Mouse (Mus musculus) kidney, adult 2 months (tissue): ENCODE results near the gene Selenoo.
A peak's percentile ranks its signal among the peaks of the same experiment; 100 is the strongest.

Experiments used
- CTCF ChIP-seq: fragments of 200-500 bp; conservative IDR thresholded peaks from 2 replicates; pipeline ENCODE4 v1.5.1; 2011; ENCODE audit warnings: low read depth, mild to moderate bottlenecking, control low read depth, low read length, moderate library complexity, mixed read lengths; ENCODE audit not compliant: insufficient read depth, insufficient read length
- POLR2A ChIP-seq: fragments of 200-500 bp; IDR thresholded peaks from one replicate; pipeline ENCODE4 v1.6.1; 2011; ENCODE audit warnings: low read depth, low read length, control low read depth

DNA sequence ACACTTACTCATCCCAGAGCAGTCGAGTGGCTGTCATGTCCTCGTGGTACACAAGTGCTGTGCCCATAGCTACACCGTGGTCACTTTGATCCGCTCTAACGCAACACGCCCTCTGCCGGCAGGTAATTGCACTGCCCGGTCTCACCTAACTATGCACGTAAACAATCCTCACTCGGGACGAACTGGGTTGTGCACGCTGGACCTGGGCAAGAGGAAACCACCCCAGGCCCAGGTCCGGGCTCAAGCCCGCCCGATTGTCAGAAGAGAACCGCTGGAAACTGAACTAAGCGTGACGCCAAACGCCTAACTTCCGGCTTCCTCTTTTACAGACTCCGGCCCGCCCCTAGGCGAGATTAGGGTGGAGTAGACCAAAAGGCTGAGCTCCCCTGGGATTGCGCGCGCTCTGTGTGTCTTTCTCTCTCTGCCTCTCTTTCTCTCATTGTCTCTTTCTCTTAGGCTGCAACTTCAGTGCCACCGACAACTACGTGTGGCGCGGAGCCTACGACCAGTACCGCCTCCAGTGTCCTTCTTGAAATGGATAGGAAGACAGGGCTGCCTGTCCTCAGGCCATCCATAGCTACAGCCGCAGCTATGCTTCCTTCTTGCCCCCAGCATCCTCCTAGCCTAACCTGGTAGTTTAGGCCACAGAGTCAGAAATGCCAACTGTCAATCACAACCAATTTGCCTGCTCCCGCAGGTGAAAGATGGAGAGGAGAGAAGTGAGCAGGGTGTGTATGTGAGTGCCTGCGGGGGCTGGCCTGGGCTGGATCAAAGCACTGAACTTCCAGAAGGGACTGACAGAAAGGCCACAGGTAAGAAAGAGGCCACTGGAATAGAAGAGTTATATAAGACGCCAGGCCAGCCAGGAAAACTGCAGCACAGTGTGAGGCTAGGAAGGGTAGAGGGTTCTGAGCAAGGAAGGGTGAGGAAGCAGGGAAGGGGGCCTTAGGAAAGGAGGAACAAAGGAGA is 39.8 kb downstream of the Selenoo start, which contains the start of gene Hdac10:
- TF ChIP-seq CTCF: peak; percentile 93
- peak; percentile 34 for TF ChIP-seq POLR2A
